Mouse (Mus musculus): ENCODE data around the gene Ccl11. TPM values are rescaled to one million over a fixed set of nuclear protein-coding genes. Genes with fewer than 3 reads are reported as not detected.

The Ccl11 gene
- polyA plus RNA-seq, 1 experiment, result 0.44 TPM

GRCm38 (mm10) chr11:82021406-82021805, 36.2 kb upstream of the Ccl11 start:
- no peaks in the 10 kb centered on the region for H3K27me3 ChIP-seq (ENCODE audit: control insufficient read depth, insufficient read depth, low read length)
- WGBS, result 71% methylated on average over 3 of the region's 3 CpGs
- TF ChIP-seq CTCF (IDR thresholded peaks at IDR 0.05; ENCODE audit: borderline replicate concordance, insufficient read depth, low read depth, low read length) (no peak), POLR2A (IDR thresholded peaks at IDR 0.05; ENCODE audit: borderline replicate concordance, insufficient read depth, low read length) (no peak)

DNA sequence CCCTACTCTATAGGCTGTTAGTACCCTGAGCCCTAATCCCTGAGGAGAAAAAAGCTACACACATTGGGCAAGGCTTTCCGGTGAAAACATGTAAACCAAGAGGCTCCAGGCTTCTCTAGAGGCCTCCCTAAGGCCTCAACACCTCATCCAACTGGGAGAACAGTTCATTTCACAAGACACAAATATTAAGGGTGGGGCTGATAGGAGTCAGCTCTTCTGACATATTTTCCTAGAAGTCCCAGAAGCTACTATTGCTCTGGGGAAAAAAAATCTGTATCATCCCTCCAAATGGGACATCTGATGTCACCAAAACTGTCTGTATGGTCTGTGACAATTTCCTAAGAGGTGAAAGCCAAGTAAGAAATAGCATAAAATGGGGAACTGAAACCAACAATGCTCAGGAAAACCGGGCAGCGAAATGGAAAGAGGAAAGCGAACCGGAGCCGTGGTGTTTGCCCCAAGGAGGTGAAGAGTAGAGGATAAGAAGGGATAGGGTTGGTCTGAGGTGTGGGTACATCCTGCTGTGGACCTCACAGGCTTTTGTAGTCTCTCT, 35.0 kb upstream of the Ccl11 start:
- no peak overlapping the region for H3K4me3 ChIP-seq (replicated peaks; ENCODE audit: insufficient read depth, low read depth, low read length)
- 94% methylated on average over 6 of the region's 6 CpGs for WGBS
- H3K27me3 ChIP-seq (ENCODE audit: control insufficient read depth, insufficient read depth, low read length), result no peaks in the 10 kb centered on the region
- H3K27ac ChIP-seq (ENCODE audit: insufficient read depth, low read length), result no peak overlapping the region
- no peak for DNase-seq
- H3K4me1 ChIP-seq (ENCODE audit: control insufficient read depth, insufficient read depth, low read length), result no peaks in the 10 kb centered on the region
- TF ChIP-seq CTCF (IDR thresholded peaks at IDR 0.05; ENCODE audit: borderline replicate concordance, insufficient read depth, low read depth, low read length) (no peak), POLR2A (IDR thresholded peaks at IDR 0.05; ENCODE audit: borderline replicate concordance, insufficient read depth, low read length) (no peak)

More at GRCm38 (mm10) chr11:82021406-82021805, 36.2 kb upstream of the Ccl11 start:
- Histone ChIP-seq H3K4me1 (ENCODE audit: control insufficient read depth, insufficient read depth, low read length) (no peaks in the 10 kb centered on the region), H3K27ac (ENCODE audit: insufficient read depth, low read length) (no peak overlapping the region), H3K4me3 (replicated peaks; ENCODE audit: insufficient read depth, low read depth, low read length) (no peak overlapping the region)
- no peak for DNase-seq

GRCm38 (mm10) chr11:82023769-82024168, 33.9 kb upstream of the Ccl11 start:
- TF ChIP-seq POLR2A (IDR thresholded peaks at IDR 0.05; ENCODE audit: borderline replicate concordance, insufficient read depth, low read length), result no peak
- TF ChIP-seq CTCF (IDR thresholded peaks at IDR 0.05; ENCODE audit: borderline replicate concordance, insufficient read depth, low read depth, low read length), result no peak
- H3K27ac ChIP-seq (ENCODE audit: insufficient read depth, low read length), result no peak overlapping the region
- no peak for DNase-seq
- 80% methylated on average over 4 of the region's 4 CpGs for WGBS
- no peaks in the 10 kb centered on the region for H3K27me3 ChIP-seq (ENCODE audit: control insufficient read depth, insufficient read depth, low read length)
- no peak overlapping the region for H3K4me3 ChIP-seq (replicated peaks; ENCODE audit: insufficient read depth, low read depth, low read length)
- no peaks in the 10 kb centered on the region for H3K4me1 ChIP-seq (ENCODE audit: control insufficient read depth, insufficient read depth, low read length)

- no peaks in the 10 kb centered on the region for H3K4me1 ChIP-seq (ENCODE audit: control insufficient read depth, insufficient read depth, low read length)
- no peak overlapping the region for H3K4me3 ChIP-seq (replicated peaks; ENCODE audit: insufficient read depth, low read depth, low read length)
- no peaks in the 10 kb centered on the region for H3K27me3 ChIP-seq (ENCODE audit: control insufficient read depth, insufficient read depth, low read length)
- no peak for DNase-seq
- 86% methylated on average over 2 of the region's 2 CpGs for WGBS
- TF ChIP-seq POLR2A (IDR thresholded peaks at IDR 0.05; ENCODE audit: borderline replicate concordance, insufficient read depth, low read length) (no peak), CTCF (IDR thresholded peaks at IDR 0.05; ENCODE audit: borderline replicate concordance, insufficient read depth, low read depth, low read length) (no peak)
- no peak overlapping the region for H3K27ac ChIP-seq (ENCODE audit: insufficient read depth, low read length)
These were observed 27.5 kb upstream of the Ccl11 start for GRCm38 (mm10) chr11:82030171-82030570.

- DNase-seq, result no peak
- no peak overlapping the region for H3K4me3 ChIP-seq (replicated peaks; ENCODE audit: insufficient read depth, low read depth, low read length)
- no peaks in the 10 kb centered on the region for H3K27me3 ChIP-seq (ENCODE audit: control insufficient read depth, insufficient read depth, low read length)
- TF ChIP-seq POLR2A (IDR thresholded peaks at IDR 0.05; ENCODE audit: borderline replicate concordance, insufficient read depth, low read length), result no peak
- no peak for TF ChIP-seq CTCF (IDR thresholded peaks at IDR 0.05; ENCODE audit: borderline replicate concordance, insufficient read depth, low read depth, low read length)
- H3K27ac ChIP-seq (ENCODE audit: insufficient read depth, low read length), result no peak overlapping the region
- H3K4me1 ChIP-seq (ENCODE audit: control insufficient read depth, insufficient read depth, low read length), result no peaks in the 10 kb centered on the region
These were observed 25.5 kb upstream of the Ccl11 start for GRCm38 (mm10) chr11:82032136-82032535.

DNA sequence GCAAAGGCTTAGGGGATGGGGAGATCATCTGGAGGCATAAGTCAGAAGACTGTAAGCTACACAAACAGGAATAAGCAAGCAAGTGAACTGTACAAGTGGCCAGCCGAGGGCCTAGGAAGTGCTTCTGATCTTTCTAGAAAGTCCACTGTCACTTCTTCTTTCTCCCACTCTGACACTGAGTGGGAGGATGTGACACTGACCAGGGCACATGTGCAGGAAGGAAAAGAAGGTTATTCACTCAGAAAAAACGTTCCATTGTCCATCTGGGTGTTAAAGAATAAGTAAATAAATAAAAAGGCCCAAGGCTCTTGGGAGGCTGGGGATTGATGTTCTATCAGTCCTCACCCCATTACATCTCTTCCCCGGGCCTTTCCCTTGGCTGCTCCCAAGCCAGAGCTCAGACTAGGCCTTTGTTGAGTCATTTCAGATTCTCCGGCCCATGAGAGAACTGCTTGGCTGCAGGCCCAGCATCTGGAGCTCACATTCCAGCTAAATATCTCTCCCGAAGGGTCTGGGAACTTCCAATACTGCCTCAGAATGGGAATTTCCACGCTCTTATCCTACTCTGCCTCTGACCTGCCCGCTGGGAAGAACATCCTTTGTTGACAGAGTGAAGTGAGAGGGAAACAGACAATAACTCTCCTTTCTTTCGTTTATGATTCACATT, 24.8 kb upstream of the Ccl11 start:
- Histone ChIP-seq H3K4me3 (replicated peaks; ENCODE audit: insufficient read depth, low read depth, low read length) (no peak overlapping the region), H3K27me3 (ENCODE audit: control insufficient read depth, insufficient read depth, low read length) (no peaks in the 10 kb centered on the region), H3K27ac (ENCODE audit: insufficient read depth, low read length) (no peak overlapping the region), H3K4me1 (ENCODE audit: control insufficient read depth, insufficient read depth, low read length) (no peaks in the 10 kb centered on the region)
- DNase-seq, result peak in 1 of 2 experiments; percentile 7
- 51% methylated on average over 8 of the region's 8 CpGs for WGBS
- no peak for TF ChIP-seq CTCF (IDR thresholded peaks at IDR 0.05; ENCODE audit: borderline replicate concordance, insufficient read depth, low read depth, low read length)
- TF ChIP-seq POLR2A (IDR thresholded peaks at IDR 0.05; ENCODE audit: borderline replicate concordance, insufficient read depth, low read length), result no peak

- H3K4me3 ChIP-seq (replicated peaks; ENCODE audit: insufficient read depth, low read depth, low read length), result no peak overlapping the region
- no peak for DNase-seq
- no peak for TF ChIP-seq CTCF (IDR thresholded peaks at IDR 0.05; ENCODE audit: borderline replicate concordance, insufficient read depth, low read depth, low read length)
- no peak for TF ChIP-seq POLR2A (IDR thresholded peaks at IDR 0.05; ENCODE audit: borderline replicate concordance, insufficient read depth, low read length)
- WGBS, result 96% methylated on average over 7 of the region's 7 CpGs
- H3K27me3 ChIP-seq (ENCODE audit: control insufficient read depth, insufficient read depth, low read length), result no peaks in the 10 kb centered on the region
- no peak overlapping the region for H3K27ac ChIP-seq (ENCODE audit: insufficient read depth, low read length)
- no peaks in the 10 kb centered on the region for H3K4me1 ChIP-seq (ENCODE audit: control insufficient read depth, insufficient read depth, low read length)
These were observed 23.2 kb upstream of the Ccl11 start for GRCm38 (mm10) chr11:82034446-82034845.

- DNase-seq, result peak; percentile 28 to 47
- Histone ChIP-seq H3K4me1 (ENCODE audit: control insufficient read depth, insufficient read depth, low read length) (no peaks in the 10 kb centered on the region), H3K4me3 (replicated peaks; ENCODE audit: insufficient read depth, low read depth, low read length) (no peak within 1 kb of the TSS), H3K27ac (ENCODE audit: insufficient read depth, low read length) (no peak within 1 kb of the TSS), H3K27me3 (ENCODE audit: control insufficient read depth, insufficient read depth, low read length) (no peaks in the 10 kb centered on the region)
- no peak for TF ChIP-seq POLR2A (IDR thresholded peaks at IDR 0.05; ENCODE audit: borderline replicate concordance, insufficient read depth, low read length)
- no peak for TF ChIP-seq CTCF (IDR thresholded peaks at IDR 0.05; ENCODE audit: borderline replicate concordance, insufficient read depth, low read depth, low read length)
- WGBS, result 5% methylated on average over 5 of the region's 5 CpGs
These were observed 22.3 kb upstream of the Ccl11 start, which contains the start of gene Ccl2 for GRCm38 (mm10) chr11:82035356-82035755. TSS of gene Ccl2 (plus strand) at chr11:82035571.
